Mouse (Mus musculus) hindbrain, embryonic 14.5 days (tissue): ENCODE measurements around the gene B4galnt3. TPM values are rescaled to one million over a fixed set of nuclear protein-coding genes. Genes with fewer than 3 reads are reported as not detected.
A peak's percentile ranks its signal among the peaks of the same experiment; 100 is the strongest.

Experiments used
- ATAC-seq: fragments of 200-750 bp; cut with Nextera tagmentation; 2 replicates; pipeline ENCODE4 v1.8.0; 2017; ENCODE audit warnings: moderate number of reproducible peaks, mild to moderate bottlenecking, moderate TSS enrichment, moderate library complexity; ENCODE audit not compliant: low FRiP score
- DNase-seq: peaks from one replicate; pipeline ENCODE4 v3.0.0-alpha.2; 2015; ENCODE audit warnings: low spot score
- H3K27ac ChIP-seq: fragments of 300-500 bp; sonication (generic); 2 replicates; pipeline ENCODE4 v1.5.1; 2014; ENCODE audit warnings: mild to moderate bottlenecking, moderate library complexity
- H3K27me3 ChIP-seq: fragments of 300-500 bp; sonication (generic); 2 replicates; pipeline ENCODE4 v1.6.1; 2014; ENCODE audit warnings: mild to moderate bottlenecking, low read length, mixed read lengths; ENCODE audit not compliant: control insufficient read depth, insufficient read depth
- H3K36me3 ChIP-seq: fragments of 300-500 bp; sonication (generic); replicated peaks from 2 replicates; pipeline ENCODE4 v1.6.1; 2014; ENCODE audit not compliant: control insufficient read depth, insufficient read depth
- H3K4me1 ChIP-seq: fragments of 300-500 bp; sonication (generic); replicated peaks from 2 replicates; pipeline ENCODE4 v1.6.1; 2014; ENCODE audit warnings: antibody characterized with exemption, low read length, mixed read lengths; ENCODE audit not compliant: control insufficient read depth, insufficient read depth
- H3K4me2 ChIP-seq: fragments of 300-500 bp; sonication (generic); replicated peaks from 2 replicates; pipeline ENCODE4 v1.6.1; 2014; ENCODE audit warnings: mild to moderate bottlenecking, moderate library complexity
- H3K4me3 ChIP-seq: fragments of 300-500 bp; sonication (generic); replicated peaks from 2 replicates; pipeline ENCODE4 v1.5.1; 2014; ENCODE audit warnings: mild to moderate bottlenecking, low read length
- H3K9ac ChIP-seq: fragments of 300-500 bp; sonication (generic); 2 replicates; pipeline ENCODE4 v1.6.1; 2014
- H3K9me3 ChIP-seq: fragments of 300-500 bp; sonication (generic); 2 replicates; pipeline ENCODE4 v1.6.1; 2016; ENCODE audit warnings: low read length; ENCODE audit not compliant: control insufficient read depth
- WGBS: fragments of 180-500 bp; shearing (Covaris S2); extraction: QIAGEN DNeasy Blood & Tissue Kit; methylation state at CpG from one replicate; pipeline ENCODE4 v1.1.7; 2014; 5-methylcytosine and 5-hydroxymethylcytosine counted together
- polyA plus RNA-seq: library from polyadenylated mRNA; unstranded; fragments of >200 nt; fragmentation: Nextera tagmentation; extraction: Ambion mirVana; gene quantifications from 2 replicates; pipeline ENCODE4 v1.2.1, GENCODE M21; 2014

B4galnt3 gene
- polyA plus RNA-seq, 1 experiment from 2014 or later: 0.09 TPM

- H3K27ac ChIP-seq: no peak overlapping the region
- WGBS: 89% methylated on average over 1 of the region's 1 CpGs
- no peaks in the 10 kb centered on the region for H3K27me3 ChIP-seq
Measured at GRCm38 (mm10) chr6:120216702-120217101, 77.7 kb downstream of the B4galnt3 start.

GRCm38 (mm10) chr6:120211536-120211935 lies 82.8 kb downstream of the B4galnt3 start:
- Histone ChIP-seq H3K4me2 (no peak overlapping the region), H3K27me3 (no peaks in the 10 kb centered on the region), H3K9ac (no peak overlapping the region), H3K4me3 (no peak overlapping the region), H3K27ac (no peak overlapping the region), H3K36me3 (no peaks in the 10 kb centered on the region), H3K4me1 (no peaks in the 10 kb centered on the region), H3K9me3 (no peaks in the 10 kb centered on the region)
- no peak for ATAC-seq
- 81% methylated on average over 6 of the region's 6 CpGs for WGBS
- DNase-seq: no peak

More at GRCm38 (mm10) chr6:120216702-120217101, 77.7 kb downstream of the B4galnt3 start:
- H3K4me2 ChIP-seq: no peak overlapping the region
- no peak overlapping the region for H3K9ac ChIP-seq
- ATAC-seq (no peak), DNase-seq (no peak)
- no peak overlapping the region for H3K4me3 ChIP-seq
- H3K9me3 ChIP-seq: no peaks in the 10 kb centered on the region
- H3K36me3 ChIP-seq: no peaks in the 10 kb centered on the region
- no peaks in the 10 kb centered on the region for H3K4me1 ChIP-seq

- no peak for ATAC-seq
- Histone ChIP-seq H3K9ac (no peak overlapping the region), H3K4me3 (no peak overlapping the region), H3K9me3 (no peaks in the 10 kb centered on the region), H3K27me3 (no peaks in the 10 kb centered on the region), H3K4me2 (no peak overlapping the region), H3K27ac (no peak overlapping the region), H3K4me1 (peaks cover 6% of the 10 kb centered on the region), H3K36me3 (no peaks in the 10 kb centered on the region)
- WGBS: 91% methylated on average over 5 of the region's 5 CpGs
- DNase-seq: no peak
Measured at GRCm38 (mm10) chr6:120206586-120206985, 87.8 kb downstream of the B4galnt3 start.

GRCm38 (mm10) chr6:120202406-120202805 lies 92.0 kb downstream of the B4galnt3 start:
- Histone ChIP-seq H3K9ac (no peak overlapping the region), H3K4me2 (no peak overlapping the region)

GRCm38 (mm10) chr6:120201956-120202355 lies 92.4 kb downstream of the B4galnt3 start:
- Histone ChIP-seq H3K4me2 (no peak overlapping the region), H3K36me3 (no peaks in the 10 kb centered on the region), H3K27ac (no peak overlapping the region), H3K9me3 (no peaks in the 10 kb centered on the region), H3K4me1 (peaks cover 6% of the 10 kb centered on the region), H3K27me3 (no peaks in the 10 kb centered on the region), H3K4me3 (no peak overlapping the region), H3K9ac (no peak overlapping the region)
- ATAC-seq (no peak), DNase-seq (no peak)
- 52% methylated on average over 6 of the region's 6 CpGs for WGBS

More at GRCm38 (mm10) chr6:120202406-120202805, 92.0 kb downstream of the B4galnt3 start:
- ATAC-seq (peak; percentile 54; the same call in 1 of the 2 replicates), DNase-seq (no peak)
- no peaks in the 10 kb centered on the region for H3K27me3 ChIP-seq
- no peaks in the 10 kb centered on the region for H3K9me3 ChIP-seq
- no peak overlapping the region for H3K27ac ChIP-seq
- WGBS: 24% methylated on average over 8 of the region's 8 CpGs
- H3K4me3 ChIP-seq: no peak overlapping the region
- H3K36me3 ChIP-seq: no peaks in the 10 kb centered on the region
- peaks cover 6% of the 10 kb centered on the region for H3K4me1 ChIP-seq

GRCm38 (mm10) chr6:120199638-120200394 lies 94.5 kb downstream of the B4galnt3 start:
- Histone ChIP-seq H3K27me3 (no peaks in the 10 kb centered on the region), H3K9ac (no peak overlapping the region), H3K36me3 (no peaks in the 10 kb centered on the region), H3K4me2 (no peak overlapping the region), H3K4me1 (peaks cover 6% of the 10 kb centered on the region), H3K4me3 (no peak overlapping the region), H3K27ac (no peak overlapping the region), H3K9me3 (no peaks in the 10 kb centered on the region)
- ATAC-seq: 0 out of 2 replicates have a peak, but pooled peaks have one; percentile 21
- 15% methylated on average over 10 of the region's 10 CpGs for WGBS
- DNase-seq: no peak

- no peak for ATAC-seq
- no peak overlapping the region for H3K4me3 ChIP-seq
- whole genome bisulfite sequencing: 35% methylated on average over 9 of the region's 9 CpGs
Measured at GRCm38 (mm10) chr6:120197964-120198363, 96.4 kb downstream of the B4galnt3 start.

GRCm38 (mm10) chr6:120196837-120197236 lies 97.5 kb downstream of the B4galnt3 start:
- WGBS: 37% methylated on average over 2 of the region's 2 CpGs
- no peak overlapping the region for H3K27ac ChIP-seq
- H3K4me3 ChIP-seq: no peak overlapping the region
- DNase-seq (no peak), ATAC-seq (no peak)
- H3K27me3 ChIP-seq: no peaks in the 10 kb centered on the region
- no peaks in the 10 kb centered on the region for H3K4me1 ChIP-seq
- H3K9me3 ChIP-seq: no peaks in the 10 kb centered on the region
- no peak overlapping the region for H3K9ac ChIP-seq
- no peak overlapping the region for H3K4me2 ChIP-seq
- H3K36me3 ChIP-seq: no peaks in the 10 kb centered on the region

More at GRCm38 (mm10) chr6:120197964-120198363, 96.4 kb downstream of the B4galnt3 start:
- peak; percentile 77 for DNase-seq
- H3K4me1 ChIP-seq: peaks cover 6% of the 10 kb centered on the region
- H3K36me3 ChIP-seq: no peaks in the 10 kb centered on the region
- H3K9me3 ChIP-seq: no peaks in the 10 kb centered on the region
- no peak overlapping the region for H3K9ac ChIP-seq
- H3K27me3 ChIP-seq: no peaks in the 10 kb centered on the region
- H3K4me2 ChIP-seq: no peak overlapping the region
- H3K27ac ChIP-seq: no peak overlapping the region

- no peaks in the 10 kb centered on the region for H3K27me3 ChIP-seq
- no peaks in the 10 kb centered on the region for H3K4me1 ChIP-seq
- no peak overlapping the region for H3K9ac ChIP-seq
- ATAC-seq (no peak), DNase-seq (no peak)
- H3K4me2 ChIP-seq: no peak overlapping the region
- H3K27ac ChIP-seq: no peak overlapping the region
- no peaks in the 10 kb centered on the region for H3K9me3 ChIP-seq
- WGBS: 26% methylated on average over 7 of the region's 7 CpGs
- no peak overlapping the region for H3K4me3 ChIP-seq
- H3K36me3 ChIP-seq: no peaks in the 10 kb centered on the region
Measured at GRCm38 (mm10) chr6:120194963-120195362, 99.4 kb downstream of the B4galnt3 start.
